Mouse (Mus musculus) lung, adult 2 months (tissue): ENCODE results near the gene Ube2k. TPM values are rescaled to one million over a fixed set of nuclear protein-coding genes. Genes with fewer than 3 reads are reported as not detected.

Source experiments
- DNase-seq: peaks from one replicate; pipeline ENCODE4 v3.0.0; 2022
- H3K4me1 ChIP-seq: fragments of 200-500 bp; 2 replicates; pipeline ENCODE4 v1.6.1; 2011; ENCODE audit warnings: low read length; ENCODE audit not compliant: control insufficient read depth, insufficient read depth
- H3K4me3 ChIP-seq: fragments of 200-500 bp; replicated peaks from 2 replicates; pipeline ENCODE3; 2011; ENCODE audit warnings: low read depth, mild to moderate bottlenecking, control low read depth, low read length; ENCODE audit errors: extremely low read depth
- CTCF ChIP-seq: fragments of 200-500 bp; IDR thresholded peaks from 2 replicates; pipeline ENCODE4 v1.5.1; 2011; ENCODE audit warnings: mild to moderate bottlenecking, low read length, control low read depth; ENCODE audit not compliant: insufficient read depth
- POLR2A ChIP-seq: fragments of 200-500 bp; IDR thresholded peaks from 2 replicates; pipeline ENCODE4 v1.6.1; 2011; ENCODE audit warnings: low read depth, mild to moderate bottlenecking, control low read depth, low read length, borderline replicate concordance; ENCODE audit errors: extremely low read depth
- WGBS: fragments of 180-500 bp; shearing (Covaris S2); methylation state at CpG from one replicate; pipeline ENCODE4 v1.1.7; 2018; 5-methylcytosine and 5-hydroxymethylcytosine counted together
- polyA plus RNA-seq: library from polyadenylated mRNA; depleted of rRNA; stranded (reverse); fragments of >200 nt; gene quantifications from 2 replicates; pipeline ENCODE4 v1.2.3, GENCODE M21; 2012; rRNA removed

The Ube2k gene
- 12.3 and 15.1 TPM in 2 replicates for polyA plus RNA-seq

- peaks cover 4% of the 10 kb centered on the region; the same call in 1 of the 2 replicates for H3K4me1 ChIP-seq
- peak within 1 kb of the TSS; percentile 99 for H3K4me3 ChIP-seq
- DNase-seq = peak; percentile 91
- TF ChIP-seq CTCF (no peak), POLR2A (peak; percentile 81; the same call in 1 of the 2 replicates)
- WGBS = under 1% methylated on average over 66 of the region's 66 CpGs
These were observed at the start of gene Ube2k, which contains the start of gene Smim14 for GRCm38 (mm10) chr5:65536751-65537419. Gene Ube2k (plus strand): TSS chr5:65537233. Gene Smim14 (minus strand): TSS chr5:65537184.

- H3K4me1 ChIP-seq = peaks cover 16% of the 10 kb centered on the region
These were observed 49.7 kb upstream of the Ube2k start for GRCm38 (mm10) chr5:65487381-65487780.

GRCm38 (mm10) chr5:65488725-65489124 is 48.3 kb upstream of the Ube2k start:
- no peak for TF ChIP-seq CTCF
- TF ChIP-seq POLR2A = no peak
- Histone ChIP-seq H3K4me1 (peaks cover 16% of the 10 kb centered on the region), H3K4me3 (no peak overlapping the region)
- DNase-seq = no peak
- 28% methylated on average over 7 of the region's 7 CpGs for WGBS

More at GRCm38 (mm10) chr5:65487381-65487780, 49.7 kb upstream of the Ube2k start:
- WGBS = 60% methylated on average over 10 of the region's 10 CpGs
- no peak for DNase-seq
- H3K4me3 ChIP-seq = no peak overlapping the region
- TF ChIP-seq CTCF (no peak), POLR2A (no peak)

- H3K4me3 ChIP-seq = no peak overlapping the region
- no peak for DNase-seq
- H3K4me1 ChIP-seq = peaks cover 16% of the 10 kb centered on the region
- WGBS = 40% methylated on average over 4 of the region's 4 CpGs
- TF ChIP-seq CTCF = no peak
- TF ChIP-seq POLR2A = no peak
These were observed 47.2 kb upstream of the Ube2k start for GRCm38 (mm10) chr5:65489830-65490229.

GRCm38 (mm10) chr5:65491767-65492715 is 45.0 kb upstream of the Ube2k start:
- peak; percentile 73 for DNase-seq
- peak overlapping the region; percentile 75 for H3K4me3 ChIP-seq
- peaks cover 16% of the 10 kb centered on the region for H3K4me1 ChIP-seq
- under 1% methylated on average over 56 of the region's 57 CpGs for WGBS
- TF ChIP-seq POLR2A (0 out of 2 replicates have a peak, but pooled peaks have one; percentile 5), CTCF (no peak)

GRCm38 (mm10) chr5:65492716-65493531 is 44.1 kb upstream of the Ube2k start, which contains the start of gene Gm43552:
Gene Gm43552 (minus strand): TSS chr5:65492833.
- peak; percentile 77 for TF ChIP-seq POLR2A
- no peak for TF ChIP-seq CTCF
- DNase-seq = peak; percentile 92
- under 1% methylated on average over 62 of the region's 69 CpGs for WGBS

GRCm38 (mm10) chr5:65500231-65500630 is 36.8 kb upstream of the Ube2k start:
- Histone ChIP-seq H3K4me3 (no peak overlapping the region), H3K4me1 (no peaks in the 10 kb centered on the region)
- 75% methylated on average over 7 of the region's 7 CpGs for WGBS
- no peak for TF ChIP-seq CTCF
- TF ChIP-seq POLR2A = no peak
- no peak for DNase-seq

More at GRCm38 (mm10) chr5:65492716-65493531, 44.1 kb upstream of the Ube2k start, which contains the start of gene Gm43552:
- Histone ChIP-seq H3K4me3 (peak within 1 kb of the TSS; percentile 75), H3K4me1 (peaks cover 11% of the 10 kb centered on the region)

GRCm38 (mm10) chr5:65501407-65501806 is 35.6 kb upstream of the Ube2k start:
- H3K4me1 ChIP-seq = no peaks in the 10 kb centered on the region
- WGBS = 84% methylated on average over 9 of the region's 9 CpGs
- TF ChIP-seq CTCF (no peak), POLR2A (no peak)
- DNase-seq = no peak
- no peak overlapping the region for H3K4me3 ChIP-seq
